Mouse (Mus musculus) lung, adult 2 months (tissue): ENCODE measurements at regions not wholly inside any gene's neighbourhood (a gene's known extent, or its start where the extent isn't known, plus 50 kb on each side); places are given as distances from the start of the nearest gene placed in this dataset.

ENCODE experiments used
- DNase-seq: peaks from one replicate; pipeline ENCODE4 v3.0.0; 2022
- H3K4me1 ChIP-seq: fragments of 200-500 bp; 2 replicates; pipeline ENCODE4 v1.6.1; 2011; ENCODE audit warnings: low read length; ENCODE audit not compliant: control insufficient read depth, insufficient read depth
- H3K4me3 ChIP-seq: fragments of 200-500 bp; replicated peaks from 2 replicates; pipeline ENCODE3; 2011; ENCODE audit warnings: low read depth, mild to moderate bottlenecking, control low read depth, low read length; ENCODE audit errors: extremely low read depth
- CTCF ChIP-seq: fragments of 200-500 bp; IDR thresholded peaks from 2 replicates; pipeline ENCODE4 v1.5.1; 2011; ENCODE audit warnings: mild to moderate bottlenecking, low read length, control low read depth; ENCODE audit not compliant: insufficient read depth
- POLR2A ChIP-seq: fragments of 200-500 bp; IDR thresholded peaks from 2 replicates; pipeline ENCODE4 v1.6.1; 2011; ENCODE audit warnings: low read depth, mild to moderate bottlenecking, control low read depth, low read length, borderline replicate concordance; ENCODE audit errors: extremely low read depth
- WGBS: fragments of 180-500 bp; shearing (Covaris S2); methylation state at CpG from one replicate; pipeline ENCODE4 v1.1.7; 2018; 5-methylcytosine and 5-hydroxymethylcytosine counted together

- Histone ChIP-seq H3K4me1 (no peaks in the 10 kb centered on the region), H3K4me3 (no peak overlapping the region)
- TF ChIP-seq CTCF (no peak), POLR2A (no peak)
- DNase-seq = no peak
- 78% methylated on average over 4 of the region's 4 CpGs for WGBS
Observed at GRCm38 (mm10) chr3:21860915-21861635, 215.4 kb upstream of the Tbl1xr1 start.

GRCm38 (mm10) chr3:21861636-21861970 is 214.8 kb upstream of the Tbl1xr1 start:
- TF ChIP-seq POLR2A = no peak
- TF ChIP-seq CTCF = no peak

GRCm38 (mm10) chr3:21864391-21864790 is 212.1 kb upstream of the Tbl1xr1 start:
- H3K4me1 ChIP-seq = no peaks in the 10 kb centered on the region
- H3K4me3 ChIP-seq = no peak overlapping the region
- DNase-seq = no peak
- no peak for TF ChIP-seq CTCF
- TF ChIP-seq POLR2A = no peak
- WGBS = 58% methylated on average over 5 of the region's 5 CpGs

More at GRCm38 (mm10) chr3:21861636-21861970, 214.8 kb upstream of the Tbl1xr1 start:
- 94% methylated on average over 4 of the region's 4 CpGs for WGBS
- DNase-seq = no peak
- H3K4me1 ChIP-seq = no peaks in the 10 kb centered on the region
- no peak overlapping the region for H3K4me3 ChIP-seq

GRCm38 (mm10) chr3:21865856-21866255 is 210.6 kb upstream of the Tbl1xr1 start:
- no peak for DNase-seq
- Histone ChIP-seq H3K4me1 (no peaks in the 10 kb centered on the region), H3K4me3 (no peak overlapping the region)
- 93% methylated on average over 1 of the region's 1 CpGs for WGBS
- TF ChIP-seq CTCF (no peak), POLR2A (no peak)

- no peak for DNase-seq
- Histone ChIP-seq H3K4me1 (no peaks in the 10 kb centered on the region), H3K4me3 (no peak overlapping the region)
- WGBS = 51% methylated on average over 2 of the region's 2 CpGs
- no peak for TF ChIP-seq POLR2A
Observed at GRCm38 (mm10) chr3:21878396-21878795, 198.1 kb upstream of the Tbl1xr1 start.

GRCm38 (mm10) chr3:21884216-21884615 is 192.2 kb upstream of the Tbl1xr1 start:
- Histone ChIP-seq H3K4me1 (no peaks in the 10 kb centered on the region), H3K4me3 (no peak overlapping the region)
- no peak for TF ChIP-seq POLR2A
- no peak for DNase-seq
- 68% methylated on average over 3 of the region's 3 CpGs for WGBS

- H3K4me1 ChIP-seq = no peaks in the 10 kb centered on the region
- WGBS = 91% methylated on average over 3 of the region's 3 CpGs
- H3K4me3 ChIP-seq = no peak overlapping the region
- DNase-seq = no peak
- no peak for TF ChIP-seq CTCF
- TF ChIP-seq POLR2A = no peak
Observed at GRCm38 (mm10) chr3:21888710-21889109, 187.7 kb upstream of the Tbl1xr1 start.

- H3K4me1 ChIP-seq = no peaks in the 10 kb centered on the region
- H3K4me3 ChIP-seq = no peak overlapping the region
Observed at GRCm38 (mm10) chr3:21891819-21892480, 184.5 kb upstream of the Tbl1xr1 start.

GRCm38 (mm10) chr3:21892864-21893404 is 183.5 kb upstream of the Tbl1xr1 start:
- TF ChIP-seq POLR2A (no peak), CTCF (no peak)
- no peak for DNase-seq
- H3K4me3 ChIP-seq = no peak overlapping the region
- WGBS = 75% methylated on average over 8 of the region's 8 CpGs
- H3K4me1 ChIP-seq = no peaks in the 10 kb centered on the region

More at GRCm38 (mm10) chr3:21891819-21892480, 184.5 kb upstream of the Tbl1xr1 start:
- TF ChIP-seq CTCF (no peak), POLR2A (no peak)
- no peak for DNase-seq
- WGBS = 70% methylated on average over 7 of the region's 7 CpGs

GRCm38 (mm10) chr3:21895551-21895950 is 180.9 kb upstream of the Tbl1xr1 start:
- H3K4me1 ChIP-seq = no peaks in the 10 kb centered on the region
- no peak for TF ChIP-seq CTCF
- no peak for TF ChIP-seq POLR2A
- 75% methylated on average over 2 of the region's 2 CpGs for WGBS
- H3K4me3 ChIP-seq = no peak overlapping the region
- DNase-seq = peak; percentile 7
